Mouse (Mus musculus) embryonic facial prominence, embryonic 11.5 days (tissue): ENCODE measurements around the gene Cadps2. TPM values are rescaled to one million over a fixed set of nuclear protein-coding genes. Genes with fewer than 3 reads are reported as not detected.
A peak's percentile ranks its signal among the peaks of the same experiment; 100 is the strongest.

Experiments used
- ATAC-seq: fragments of 200-750 bp; cut with Nextera tagmentation; replicated peaks from 2 replicates; pipeline ENCODE4 v1.8.0; 2017; ENCODE audit warnings: low read depth; ENCODE audit not compliant: insufficient number of reproducible peaks, low FRiP score, low TSS enrichment
- DNase-seq: peaks from one replicate; pipeline ENCODE4 v3.0.0-alpha.2; 2015; ENCODE audit warnings: low spot score
- H3K27ac ChIP-seq: fragments of 300-500 bp; sonication (generic); replicated peaks from 2 replicates; pipeline ENCODE4 v1.5.1; 2014; ENCODE audit warnings: mild to moderate bottlenecking, low read depth, low read length, control low read depth
- H3K27me3 ChIP-seq: fragments of 300-500 bp; sonication (generic); 2 replicates; pipeline ENCODE4 v1.6.1; 2014; ENCODE audit warnings: mild to moderate bottlenecking, low read length, moderate library complexity, mixed read lengths; ENCODE audit not compliant: control insufficient read depth, insufficient read depth
- H3K36me3 ChIP-seq: fragments of 300-500 bp; sonication (generic); replicated peaks from 2 replicates; pipeline ENCODE4 v1.6.1; 2014; ENCODE audit warnings: low read depth, mild to moderate bottlenecking, low read length, moderate library complexity, mixed read lengths; ENCODE audit not compliant: control insufficient read depth, insufficient read depth
- H3K4me1 ChIP-seq: fragments of 300-500 bp; sonication (generic); 2 replicates; pipeline ENCODE4 v1.6.1; 2014; ENCODE audit warnings: low read length, mixed read lengths; ENCODE audit not compliant: control insufficient read depth, insufficient read depth
- H3K4me2 ChIP-seq: fragments of 300-500 bp; sonication (generic); 2 replicates; pipeline ENCODE4 v1.6.1; 2014; ENCODE audit warnings: low read depth, mild to moderate bottlenecking, control low read depth, low read length, moderate library complexity
- H3K4me3 ChIP-seq: fragments of 300-500 bp; sonication (generic); 2 replicates; pipeline ENCODE4 v1.5.1; 2014; ENCODE audit warnings: low read depth, low read length, control low read depth
- H3K9ac ChIP-seq: fragments of 300-500 bp; sonication (generic); replicated peaks from 2 replicates; pipeline ENCODE4 v1.6.1; 2014; ENCODE audit warnings: mild to moderate bottlenecking, control low read depth, low read length
- H3K9me3 ChIP-seq: fragments of 300-500 bp; sonication (generic); replicated peaks from 2 replicates; pipeline ENCODE4 v1.6.1; 2016; ENCODE audit warnings: mild to moderate bottlenecking, low read length, inconsistent platforms, mixed read lengths; ENCODE audit not compliant: control insufficient read depth
- WGBS: fragments of 180-500 bp; shearing (Covaris S2); extraction: QIAGEN DNeasy Blood & Tissue Kit; methylation state at CpG from one replicate; pipeline ENCODE4 v1.1.7; 2014; 5-methylcytosine and 5-hydroxymethylcytosine counted together
- polyA plus RNA-seq: library from polyadenylated mRNA; unstranded; fragments of >200 nt; fragmentation: Nextera tagmentation; extraction: Ambion mirVana; gene quantifications from 2 replicates; pipeline ENCODE4 v1.2.1, GENCODE M21; 2014

The Cadps2 gene
- polyA plus RNA-seq, 1 experiment from 2014 or later: 2.8 TPM

DNA sequence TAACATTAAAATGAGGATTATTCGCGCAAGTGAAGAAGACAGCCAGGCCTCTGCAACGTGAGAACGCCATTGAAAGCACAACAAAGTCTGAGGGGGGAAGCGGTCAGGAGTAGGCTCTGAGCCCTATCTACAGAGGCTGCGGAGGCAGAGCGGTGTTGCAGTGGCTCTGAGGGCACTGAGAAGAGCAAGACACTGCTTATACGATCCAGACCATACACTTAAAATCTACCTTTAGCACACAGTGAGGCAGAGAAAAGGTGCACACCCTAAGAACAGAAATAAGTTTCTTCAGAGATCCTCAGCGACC lies 557.8 kb downstream of the Cadps2 start:
- no peak overlapping the region for H3K9ac ChIP-seq
- H3K27ac ChIP-seq: no peak overlapping the region
- H3K4me3 ChIP-seq: no peak overlapping the region
- H3K27me3 ChIP-seq: no peaks in the 10 kb centered on the region
- no peaks in the 10 kb centered on the region for H3K36me3 ChIP-seq
- H3K9me3 ChIP-seq: no peaks in the 10 kb centered on the region
- WGBS: 41% methylated on average over 9 of the region's 9 CpGs
- H3K4me2 ChIP-seq: no peak overlapping the region
- DNase-seq (no peak), ATAC-seq (no peak; the same call in 1 of the 2 replicates)
- no peaks in the 10 kb centered on the region for H3K4me1 ChIP-seq

DNA sequence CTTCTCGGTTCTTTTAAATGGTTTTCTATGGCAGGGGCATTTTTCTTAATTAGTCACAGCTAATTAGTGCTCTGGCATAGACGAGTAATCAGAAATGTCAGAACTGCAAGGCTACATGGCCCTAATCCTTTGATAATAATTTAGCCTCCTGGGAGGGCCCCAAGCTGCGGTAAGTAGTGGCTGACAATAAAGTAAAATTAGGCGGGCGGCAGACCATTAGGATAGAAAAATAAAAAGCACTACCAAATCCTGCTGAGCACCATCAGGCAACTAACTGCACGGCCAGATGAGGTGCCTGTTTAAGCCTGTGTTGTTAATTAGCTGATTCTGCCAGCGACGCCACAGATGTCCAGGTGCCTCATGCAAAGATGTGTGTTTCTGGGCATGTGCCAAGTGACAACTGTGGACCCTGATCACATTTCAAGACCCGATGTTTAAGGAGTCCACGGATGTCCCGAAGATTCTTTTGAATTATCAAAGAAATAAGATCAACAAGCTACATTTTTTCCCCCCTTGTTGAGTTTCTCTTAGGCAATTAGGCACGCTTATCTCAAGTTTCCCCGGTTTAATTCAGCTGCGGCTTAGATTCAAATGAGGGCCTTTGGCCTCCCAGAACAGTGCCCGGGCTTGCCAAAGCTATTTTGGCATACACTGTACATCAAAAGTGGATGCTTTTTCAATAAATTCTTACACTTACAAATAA lies 558.3 kb downstream of the Cadps2 start:
- Histone ChIP-seq H3K4me3 (no peak overlapping the region), H3K9ac (no peak overlapping the region), H3K4me2 (no peak overlapping the region), H3K4me1 (no peaks in the 10 kb centered on the region), H3K36me3 (no peaks in the 10 kb centered on the region), H3K27me3 (no peaks in the 10 kb centered on the region), H3K9me3 (no peaks in the 10 kb centered on the region), H3K27ac (no peak overlapping the region)
- ATAC-seq (peak; percentile 86), DNase-seq (no peak)
- 15% methylated on average over 15 of the region's 15 CpGs for WGBS

DNA sequence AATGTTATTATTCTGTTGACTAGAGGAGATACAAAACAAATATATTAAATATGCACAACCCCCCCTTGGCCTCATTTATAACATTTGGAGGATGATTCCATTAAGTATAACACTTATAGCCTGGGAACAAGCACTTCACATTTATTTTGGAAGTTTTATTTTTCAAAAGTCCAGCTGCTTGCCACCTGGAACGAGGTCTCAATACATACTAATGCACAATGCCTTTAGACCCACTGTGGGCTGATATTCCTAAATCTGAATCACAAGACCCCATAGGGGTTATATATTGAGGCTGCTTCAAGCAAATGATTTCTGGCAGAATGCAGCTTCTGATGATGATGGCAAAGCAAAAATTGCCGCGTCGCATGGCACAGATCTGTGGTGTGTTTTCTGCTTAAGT lies 565.7 kb downstream of the Cadps2 start:
- Histone ChIP-seq H3K9ac (no peak overlapping the region), H3K4me2 (no peak overlapping the region), H3K27ac (no peak overlapping the region), H3K36me3 (no peaks in the 10 kb centered on the region), H3K27me3 (peaks cover 8% of the 10 kb centered on the region), H3K4me1 (no peaks in the 10 kb centered on the region), H3K9me3 (no peaks in the 10 kb centered on the region), H3K4me3 (no peak overlapping the region)
- no peak for DNase-seq
- WGBS: 54% methylated on average over 4 of the region's 4 CpGs
- 0 out of 2 replicates have a peak, but pooled peaks have one; percentile 3 for ATAC-seq

DNA sequence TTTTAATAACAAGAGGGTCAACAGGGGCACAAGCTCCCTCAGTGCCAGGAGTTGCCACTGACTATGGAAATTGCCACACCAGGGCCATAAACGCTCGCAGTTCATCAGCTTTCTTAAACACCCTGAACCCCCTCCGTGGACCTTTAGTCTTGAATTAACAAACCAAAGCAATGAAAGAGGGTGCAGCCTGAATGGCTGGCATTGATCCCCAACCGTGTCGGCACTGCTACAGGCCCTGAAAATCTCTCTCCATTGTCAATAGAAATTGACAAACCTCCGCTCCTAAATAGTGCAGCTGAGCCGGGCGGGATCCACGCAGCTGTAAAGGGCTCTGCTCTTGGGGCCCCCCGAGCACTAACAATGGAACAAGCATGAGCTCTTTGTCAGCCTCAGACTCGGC lies 566.2 kb downstream of the Cadps2 start:
- Histone ChIP-seq H3K4me3 (no peak overlapping the region), H3K4me2 (no peak overlapping the region), H3K27ac (no peak overlapping the region), H3K27me3 (peaks cover 8% of the 10 kb centered on the region), H3K9me3 (no peaks in the 10 kb centered on the region), H3K4me1 (no peaks in the 10 kb centered on the region), H3K9ac (no peak overlapping the region), H3K36me3 (no peaks in the 10 kb centered on the region)
- DNase-seq (peak; percentile 63), ATAC-seq (peak; percentile 89)
- WGBS: 1% methylated on average over 11 of the region's 11 CpGs

DNA sequence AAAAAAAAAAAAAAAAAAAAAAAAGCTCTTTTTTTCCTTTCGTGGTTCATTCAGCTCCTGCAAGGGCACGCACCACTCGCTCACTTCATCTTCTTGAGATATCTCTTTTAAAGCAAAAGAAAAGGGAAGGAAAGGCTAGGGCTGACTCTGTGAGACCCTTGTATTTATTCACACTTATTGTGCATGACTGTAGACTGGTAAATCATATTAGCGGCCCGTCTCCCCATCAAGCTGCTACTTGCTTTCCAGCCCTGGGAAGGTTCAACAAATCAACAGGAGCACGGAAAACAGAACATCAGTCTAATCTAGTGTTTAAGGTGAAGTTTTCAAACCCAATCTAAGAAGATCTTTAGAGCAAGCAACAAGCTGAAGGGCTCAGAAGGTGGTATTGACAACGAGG lies 566.7 kb downstream of the Cadps2 start:
- ATAC-seq (no peak), DNase-seq (no peak)
- no peak overlapping the region for H3K27ac ChIP-seq
- H3K4me2 ChIP-seq: no peak overlapping the region
- no peak overlapping the region for H3K4me3 ChIP-seq
- H3K9ac ChIP-seq: no peak overlapping the region
- no peaks in the 10 kb centered on the region for H3K36me3 ChIP-seq
- H3K9me3 ChIP-seq: no peaks in the 10 kb centered on the region
- no peaks in the 10 kb centered on the region for H3K4me1 ChIP-seq
- 8% methylated on average over 7 of the region's 7 CpGs for WGBS
- peaks cover 8% of the 10 kb centered on the region for H3K27me3 ChIP-seq

DNA sequence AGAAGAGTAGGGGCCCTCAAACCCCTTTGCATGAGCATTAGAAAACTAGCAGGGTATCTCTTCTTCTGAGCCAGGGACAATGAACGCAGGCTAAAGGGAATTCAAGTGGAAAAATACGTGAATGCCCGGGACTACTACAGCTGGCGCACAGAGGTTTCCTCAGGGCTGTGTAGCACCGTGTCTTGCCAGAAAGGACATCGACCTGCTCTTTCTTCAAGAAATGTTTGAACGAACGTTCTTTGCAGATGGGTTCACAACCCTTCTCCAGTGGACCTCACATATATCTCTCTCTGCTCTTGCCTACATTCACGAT lies 578.5 kb downstream of the Cadps2 start:
- ATAC-seq (no peak), DNase-seq (no peak)
- Histone ChIP-seq H3K4me3 (no peak overlapping the region), H3K4me2 (no peak overlapping the region), H3K36me3 (no peaks in the 10 kb centered on the region), H3K27me3 (peaks cover 45% of the 10 kb centered on the region), H3K4me1 (no peaks in the 10 kb centered on the region), H3K9me3 (no peaks in the 10 kb centered on the region), H3K9ac (no peak overlapping the region), H3K27ac (no peak overlapping the region)
- 2% methylated on average over 9 of the region's 9 CpGs for WGBS

DNA sequence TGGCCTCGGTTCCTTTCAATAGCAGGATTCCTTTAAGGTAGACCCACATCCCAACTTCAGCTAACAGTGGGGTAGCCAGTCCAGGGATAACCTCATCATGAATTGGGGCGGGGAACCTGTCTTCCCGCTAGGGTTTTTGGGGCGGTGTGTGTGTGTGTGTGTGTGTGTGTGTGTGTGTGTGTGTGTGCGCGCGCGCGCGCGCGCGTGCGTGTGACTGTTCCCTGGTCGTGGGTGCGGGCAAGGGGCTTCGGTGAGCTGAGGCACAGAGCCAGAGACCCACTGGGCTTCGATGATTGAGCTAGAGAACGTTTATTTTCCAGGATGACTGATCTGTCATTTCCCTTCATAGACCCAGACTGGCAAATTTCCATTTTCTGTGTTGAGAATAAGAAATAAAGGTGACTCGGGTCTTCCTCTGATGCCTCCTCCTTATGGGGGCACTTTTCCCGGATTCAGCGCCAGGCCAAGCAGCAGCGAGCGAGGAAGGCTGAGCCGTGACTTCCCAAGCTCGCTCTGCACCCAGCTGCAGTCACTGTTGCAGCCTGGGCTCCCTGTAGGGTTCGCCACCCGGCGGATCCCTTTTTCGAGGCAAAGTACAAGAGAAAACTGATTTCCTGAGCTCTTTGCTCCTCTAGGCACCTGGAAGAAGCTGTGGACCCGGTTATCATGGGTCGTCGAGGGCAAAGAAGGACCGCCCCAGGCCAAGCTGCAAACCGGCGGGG lies 579.0 kb downstream of the Cadps2 start:
- no peak overlapping the region for H3K9ac ChIP-seq
- H3K4me2 ChIP-seq: no peak overlapping the region
- WGBS: 2% methylated on average over 34 of the region's 36 CpGs
- H3K27ac ChIP-seq: no peak overlapping the region
- no peaks in the 10 kb centered on the region for H3K9me3 ChIP-seq
- no peaks in the 10 kb centered on the region for H3K4me1 ChIP-seq
- no peaks in the 10 kb centered on the region for H3K36me3 ChIP-seq
- DNase-seq: no peak
- ATAC-seq: no peak
- peak overlapping the region; percentile 14; the same call in 1 of the 2 replicates for H3K4me3 ChIP-seq
- H3K27me3 ChIP-seq: peaks cover 50% of the 10 kb centered on the region

DNA sequence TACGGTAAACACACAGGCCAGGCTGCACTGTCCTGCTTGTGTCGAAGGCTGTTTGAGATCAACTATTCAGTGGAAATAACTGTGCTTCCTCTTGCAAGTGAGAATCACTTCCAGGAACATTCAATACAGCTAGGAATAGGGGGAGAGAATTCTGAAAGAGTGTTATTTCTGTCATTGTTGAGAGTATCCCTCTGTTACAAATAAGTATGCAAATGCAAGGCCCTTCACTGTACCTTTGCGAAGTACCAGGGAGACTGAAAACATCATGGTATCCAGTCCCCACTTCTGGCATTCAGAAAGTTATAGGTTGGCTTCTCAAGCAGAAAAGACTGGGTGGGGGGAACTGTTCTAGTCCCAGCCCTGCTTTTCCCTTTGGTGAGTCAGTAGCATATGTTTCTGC lies 581.2 kb downstream of the Cadps2 start:
- Histone ChIP-seq H3K4me1 (0 out of 2 replicates have a peak, but pooled peaks cover 2% of the 10 kb centered on the region), H3K4me3 (no peak overlapping the region), H3K4me2 (no peak overlapping the region), H3K36me3 (no peaks in the 10 kb centered on the region), H3K27me3 (peaks cover 65% of the 10 kb centered on the region), H3K27ac (no peak overlapping the region), H3K9me3 (no peaks in the 10 kb centered on the region), H3K9ac (no peak overlapping the region)
- DNase-seq: no peak
- no peak for ATAC-seq
- 21% methylated on average over 3 of the region's 3 CpGs for WGBS
